In genomic region chr1:23117423-23117822, GRCm38 (mm10) we compare ENCODE assay signal across 14 mouse cellular contexts. TPM values are rescaled to one million over a fixed set of nuclear protein-coding genes. Genes with fewer than 3 reads are reported as not detected.
A peak's percentile ranks its signal among the peaks of the same experiment; 100 is the strongest.
DNase-seq lines count a peak whose midpoint lies in the region; ATAC-seq and TF ChIP-seq lines count a peak whose summit lies in the region.
"Had no signal": no experiment of that assay in that cellular context is flagged by ENCODE, and none has a peak within 500 bp of the region (broad histone marks: within the 10 kb centered on the region; RNA-seq: fewer than 3 reads in every experiment).

No protein-coding gene starts in this region.

- H3K4me2 ChIP-seq in kidney, postnatal 0 days (ENCODE audit: low read length) = no peak overlapping the region
- H3K4me2 ChIP-seq in lung, embryonic 16.5 days (ENCODE audit: low read depth, low read length) = no peak overlapping the region
- H3K4me2 ChIP-seq: liver, embryonic 11.5 days; midbrain, embryonic 12.5 days had no signal

- WGBS in kidney, postnatal 0 days = 52% methylated on average over 3 of the region's 3 CpGs
- WGBS in heart, embryonic 10.5 days = 42% methylated on average over 3 of the region's 3 CpGs
- WGBS in lung, embryonic 16.5 days = 15% methylated on average over 3 of the region's 3 CpGs

- no peak overlapping the region for H3K9ac ChIP-seq in kidney, postnatal 0 days (ENCODE audit: low read depth, low read length)
- H3K9ac ChIP-seq in lung, embryonic 16.5 days (ENCODE audit: low read length) = no peak overlapping the region
- H3K9ac ChIP-seq: midbrain, embryonic 12.5 days had no signal

- DNase-seq in kidney, postnatal 0 days (ENCODE audit: low spot score) = peak; percentile 70
- no peak for DNase-seq in kidney, adult 18-20 months
- DNase-seq in brain, adult 2 months (ENCODE audit: low read depth, low spot score) = peak; percentile 76
- DNase-seq in heart, embryonic 10.5 days (ENCODE audit: low spot score) = no peak
- DNase-seq in urinary bladder, adult 18-20 months (ENCODE audit: low spot score in 2 of 2) = no peak
- DNase-seq in layer of hippocampus, postnatal 36 days = no peak
- DNase-seq: adrenal gland, postnatal 25 days; cerebellum, adult 9-11 months; thymus, postnatal 14 days had no signal

- no peaks in the 10 kb centered on the region for H3K36me3 ChIP-seq in kidney, postnatal 0 days (ENCODE audit: insufficient read depth, low read length)
- no peaks in the 10 kb centered on the region for H3K36me3 ChIP-seq in heart, embryonic 10.5 days
- H3K36me3 ChIP-seq in lung, embryonic 16.5 days (ENCODE audit: control insufficient read depth, insufficient read depth, low read length) = no peaks in the 10 kb centered on the region
- H3K36me3 ChIP-seq: G1E; midbrain, embryonic 12.5 days had no signal

- no peaks in the 10 kb centered on the region for H3K27me3 ChIP-seq in kidney, postnatal 0 days (ENCODE audit: insufficient read depth, low read length)
- H3K27me3 ChIP-seq in heart, embryonic 10.5 days (ENCODE audit: insufficient read depth, poor library complexity, severe bottlenecking) = no peaks in the 10 kb centered on the region
- no peaks in the 10 kb centered on the region for H3K27me3 ChIP-seq in lung, embryonic 16.5 days (ENCODE audit: control insufficient read depth, insufficient read depth, low read depth, low read length)
- H3K27me3 ChIP-seq: midbrain, embryonic 12.5 days had no signal

- H3K4me3 ChIP-seq in kidney, postnatal 0 days (replicated peaks; ENCODE audit: low read depth, low read length) = no peak overlapping the region
- no peak overlapping the region for H3K4me3 ChIP-seq in heart, embryonic 10.5 days
- H3K4me3 ChIP-seq in lung, embryonic 16.5 days (ENCODE audit: low read length) = no peak overlapping the region
- H3K4me3 ChIP-seq: midbrain, embryonic 12.5 days had no signal

- no peaks in the 10 kb centered on the region for H3K9me3 ChIP-seq in kidney, postnatal 0 days (replicated peaks; ENCODE audit: low read length)
- no peaks in the 10 kb centered on the region for H3K9me3 ChIP-seq in heart, embryonic 10.5 days
- H3K9me3 ChIP-seq in lung, embryonic 16.5 days (ENCODE audit: control insufficient read depth, low read length) = no peaks in the 10 kb centered on the region
- H3K9me3 ChIP-seq: G1E; midbrain, embryonic 12.5 days had no signal

- no peak overlapping the region for H3K27ac ChIP-seq in kidney, postnatal 0 days
- H3K27ac ChIP-seq in heart, embryonic 10.5 days = peak overlapping the region; percentile 36; the same call in 1 of the 2 replicates
- H3K27ac ChIP-seq in lung, embryonic 16.5 days (ENCODE audit: low read length) = peak overlapping the region; percentile 75
- H3K27ac ChIP-seq: midbrain, embryonic 12.5 days had no signal

- ATAC-seq in kidney, postnatal 0 days (replicated peaks; ENCODE audit: low FRiP score, low read depth) = no peak
- ATAC-seq in lung, embryonic 16.5 days (ENCODE audit: low read depth) = peak; percentile 75

- H3K4me1 ChIP-seq in kidney, postnatal 0 days (replicated peaks; ENCODE audit: insufficient read depth, low read length) = no peaks in the 10 kb centered on the region
- H3K4me1 ChIP-seq in heart, embryonic 10.5 days = peaks cover 13% of the 10 kb centered on the region; the same call in 1 of the 2 replicates
- H3K4me1 ChIP-seq in lung, embryonic 16.5 days (replicated peaks; ENCODE audit: control insufficient read depth, insufficient read depth, low read length) = peaks cover 9% of the 10 kb centered on the region; the same call in 1 of the 2 replicates
- H3K4me1 ChIP-seq: midbrain, embryonic 12.5 days had no signal

- no peak for TF ChIP-seq CTCF in kidney, postnatal 0 days (IDR thresholded peaks at IDR 0.05; ENCODE audit: low read depth)

RNA-seq across cellular contexts. Expression of gene 4933415F23Rik, which starts 15.4 kb away (rescaled TPM):
- polyA plus RNA-seq in kidney, postnatal 0 days (2015; fragmentation: Nextera tagmentation; extraction: Ambion mirVana) = not detected in 2 replicates
- polyA plus RNA-seq in heart, embryonic 10.5 days (2016; fragmentation: Nextera tagmentation; extraction: Ambion mirVana) = not detected in 2 replicates
- not detected in 2 replicates for polyA plus RNA-seq in lung, embryonic 16.5 days (2015; fragmentation: Nextera tagmentation; extraction: Ambion mirVana)
- not detected for total RNA-seq in layer of hippocampus, postnatal 36 days (2021)
- total RNA-seq: adrenal gland, postnatal 25 days; layer of hippocampus, adult 18-20 months had no signal
- polyA plus RNA-seq: G1E; liver, embryonic 11.5 days; midbrain, embryonic 12.5 days had no signal

Comparison
In these comparisons a context has a peak if more than half of its experiments do, and no peak if none do; other contexts are left out.
1. DNase-seq: peak in kidney, postnatal 0 days (single experiment) and brain, adult 2 months (single experiment); none in kidney, adult 18-20 months (single experiment), heart, embryonic 10.5 days (single experiment), urinary bladder, adult 18-20 months (0 of 2) and layer of hippocampus, postnatal 36 days (0 of 2).